Mouse (Mus musculus) small intestine, adult 2 months (tissue): Measurements from ENCODE around the gene Vps72.
"Not testable (repeated sequence)": the region's sequence is repeated elsewhere in the genome, so short reads cannot be mapped to it uniquely, and the experiment has no call there.

Experiments
- CTCF ChIP-seq: fragments of 200-500 bp; IDR thresholded peaks from 2 replicates; pipeline ENCODE4 v1.5.1; 2012; ENCODE audit warnings: low read depth, mild to moderate bottlenecking, control low read depth, inconsistent platforms, low read length, moderate library complexity, mixed read lengths; ENCODE audit not compliant: insufficient replicate concordance, insufficient read length; ENCODE audit errors: extremely low read depth
- POLR2A ChIP-seq: fragments of 200-500 bp; IDR thresholded peaks from 2 replicates; pipeline ENCODE4 v1.6.1; 2012; ENCODE audit warnings: low read depth, mild to moderate bottlenecking, control low read depth, inconsistent platforms, low read length, moderate library complexity

- not testable (repeated sequence) for TF ChIP-seq POLR2A, CTCF
These were observed 23.3 kb downstream of the Vps72 start for GRCm38 (mm10) chr3:95134133-95134532.
